Mouse (Mus musculus) MEL (cell line): Measurements from ENCODE around the gene Smoc1. TPM values are rescaled to one million over a fixed set of nuclear protein-coding genes. Genes with fewer than 3 reads are reported as not detected.

Experiments
- DNase-seq: peaks from one replicate; pipeline ENCODE4 v3.0.0; 2011; ENCODE audit warnings: low read depth, low spot score
- H3K27ac ChIP-seq: 2 replicates; pipeline ENCODE4 v1.5.1; 2012; ENCODE audit warnings: low read depth, mild to moderate bottlenecking, control low read depth, low read length, moderate library complexity; ENCODE audit not compliant: control insufficient read depth
- H3K27me3 ChIP-seq, 2 experiments: fragments of 150-350 bp in 1 of 2; sonication (generic) in 1 of 2; 2 replicates each; pipeline ENCODE4 v1.6.1; 2012; ENCODE audit warnings: low read length in 2 of 2, mild to moderate bottlenecking in 2 of 2, improper control_type of control experiment in 1 of 2, moderate library complexity in 1 of 2; ENCODE audit not compliant: insufficient read depth in 2 of 2, control insufficient read depth in 1 of 2
- H3K36me3 ChIP-seq, 2 experiments: 2 replicates each; pipeline ENCODE4 v1.6.1; 2012 to 2014; ENCODE audit warnings: low read length in 2 of 2, improper control_type of control experiment in 1 of 2, inconsistent platforms in 1 of 2, mild to moderate bottlenecking in 1 of 2; ENCODE audit not compliant: insufficient read depth in 2 of 2, control insufficient read depth in 1 of 2
- H3K4me1 ChIP-seq, 2 experiments: fragments of 150-350 bp in 1 of 2; sonication (generic) in 1 of 2; 2 replicates each; pipeline ENCODE4 v1.6.1; 2012; ENCODE audit warnings: low read length in 2 of 2, improper control_type of control experiment in 1 of 2, mild to moderate bottlenecking in 1 of 2; ENCODE audit not compliant: insufficient read depth in 2 of 2, control insufficient read depth in 1 of 2
- H3K4me3 ChIP-seq, 2 experiments: fragments of 150-350 bp in 1 of 2; sonication (generic) in 1 of 2; 2 replicates each; pipeline ENCODE4 v1.5.1; 2012; ENCODE audit warnings: low read depth in 2 of 2, low read length in 2 of 2, mild to moderate bottlenecking in 2 of 2, moderate library complexity in 2 of 2, control low read depth in 1 of 2, improper control_type of control experiment in 1 of 2; ENCODE audit not compliant: control insufficient read depth in 1 of 2, insufficient read depth in 1 of 2
- H3K79me2 ChIP-seq: 2 replicates; pipeline ENCODE4 v1.6.1; 2012; ENCODE audit warnings: mild to moderate bottlenecking, low read length, moderate library complexity; ENCODE audit not compliant: control insufficient read depth, poor library complexity, insufficient read depth
- H3K9ac ChIP-seq: 2 replicates; pipeline ENCODE4 v1.6.1; 2012; ENCODE audit warnings: low read depth, mild to moderate bottlenecking, control low read depth, low read length, moderate library complexity; ENCODE audit not compliant: control insufficient read depth, poor library complexity, severe bottlenecking
- H3K9me3 ChIP-seq: fragments of 150-350 bp; sonication (generic); replicated peaks from 2 replicates; pipeline ENCODE4 v1.6.1; 2012; ENCODE audit warnings: mild to moderate bottlenecking, low read length, improper control_type of control experiment, moderate library complexity; ENCODE audit not compliant: insufficient read depth
- CHD1 ChIP-seq: IDR thresholded peaks from 2 replicates; pipeline ENCODE4 v1.6.1; 2012; ENCODE audit warnings: low read depth, mild to moderate bottlenecking, inconsistent platforms, low read length, improper control_type of control experiment
- CHD2 ChIP-seq: IDR thresholded peaks from 2 replicates; pipeline ENCODE4 v1.6.1; 2011; ENCODE audit warnings: low read length, improper control_type of control experiment
- CTCF ChIP-seq, 3 experiments: IDR thresholded peaks in 2 of 3; conservative IDR thresholded peaks in 1 of 3; 2 replicates each; pipeline ENCODE4 v1.5.1; 2011 to 2012; ENCODE audit warnings: low read length in 3 of 3, low read depth in 2 of 3, mild to moderate bottlenecking in 2 of 3, improper control_type of control experiment in 1 of 3, inconsistent platforms in 1 of 3, mixed read lengths in 1 of 3, moderate library complexity in 1 of 3; ENCODE audit not compliant: control insufficient read depth in 1 of 3, insufficient read depth in 1 of 3, poor library complexity in 1 of 3, severe bottlenecking in 1 of 3
- ELF1 ChIP-seq: IDR thresholded peaks from 2 replicates; pipeline ENCODE4 v1.6.1; 2014; ENCODE audit warnings: low read depth, mild to moderate bottlenecking, inconsistent platforms, low read length, improper control_type of control experiment, moderate library complexity
- KAT2A ChIP-seq: conservative IDR thresholded peaks from 2 replicates; pipeline ENCODE4 v1.6.1; 2012; ENCODE audit warnings: low read depth, low read length, improper control_type of control experiment, inconsistent platforms
- MAX ChIP-seq: IDR thresholded peaks from 2 replicates; pipeline ENCODE4 v1.6.1; 2011; ENCODE audit warnings: low read length, improper control_type of control experiment
- MYB ChIP-seq: IDR thresholded peaks from 2 replicates; pipeline ENCODE4 v1.6.1; 2011; ENCODE audit warnings: mild to moderate bottlenecking, low read depth, low read length, improper control_type of control experiment
- NELFE ChIP-seq: IDR thresholded peaks from 2 replicates; pipeline ENCODE4 v1.6.1; 2011; ENCODE audit warnings: low read depth, low read length, improper control_type of control experiment
- POLR2A ChIP-seq, 2 experiments: IDR thresholded peaks; 2 replicates each; pipeline ENCODE4 v1.6.1; 2011 to 2012; ENCODE audit warnings: low read length in 2 of 2, mild to moderate bottlenecking in 2 of 2, control low read depth in 1 of 2, improper control_type of control experiment in 1 of 2, low read depth in 1 of 2, moderate library complexity in 1 of 2; ENCODE audit not compliant: control insufficient read depth in 1 of 2, insufficient read depth in 1 of 2, poor library complexity in 1 of 2
- POLR2AphosphoS2 ChIP-seq: IDR thresholded peaks from 2 replicates; pipeline ENCODE4 v1.6.1; 2011; ENCODE audit warnings: low read length, improper control_type of control experiment
- RCOR1 ChIP-seq: IDR thresholded peaks from 2 replicates; pipeline ENCODE4 v1.6.1; 2012; ENCODE audit warnings: low read depth, mild to moderate bottlenecking, inconsistent platforms, low read length, improper control_type of control experiment
- TAL1 ChIP-seq: IDR thresholded peaks from 2 replicates; pipeline ENCODE4 v1.6.1; 2012; ENCODE audit warnings: mild to moderate bottlenecking, inconsistent platforms, low read length, moderate library complexity, mixed read lengths
- UBTF ChIP-seq: IDR thresholded peaks from 2 replicates; pipeline ENCODE4 v1.6.1; 2012; ENCODE audit warnings: low read depth, mild to moderate bottlenecking, inconsistent platforms, low read length, improper control_type of control experiment, moderate library complexity, borderline replicate concordance; ENCODE audit not compliant: insufficient read depth
- USF1 ChIP-seq: IDR thresholded peaks from 2 replicates; pipeline ENCODE4 v1.6.1; 2014; ENCODE audit warnings: low read depth, mild to moderate bottlenecking, inconsistent platforms, low read length, improper control_type of control experiment, moderate library complexity
- USF2 ChIP-seq, 2 experiments: IDR thresholded peaks; 2 replicates each; pipeline ENCODE4 v1.6.1; 2011 to 2012; ENCODE audit warnings: improper control_type of control experiment in 2 of 2, low read length in 2 of 2, borderline replicate concordance in 1 of 2, inconsistent platforms in 1 of 2, low read depth in 1 of 2, mild to moderate bottlenecking in 1 of 2; ENCODE audit not compliant: insufficient read depth in 1 of 2
- ZC3H11A ChIP-seq: IDR thresholded peaks from 2 replicates; pipeline ENCODE4 v1.6.1; 2012; ENCODE audit warnings: low read depth, mild to moderate bottlenecking, inconsistent platforms, low read length, improper control_type of control experiment
- ZMIZ1 ChIP-seq: IDR thresholded peaks from 2 replicates; pipeline ENCODE4 v1.6.1; 2012; ENCODE audit warnings: low read depth, mild to moderate bottlenecking, inconsistent platforms, low read length, improper control_type of control experiment, moderate library complexity
- ZNF384 ChIP-seq: IDR thresholded peaks from 2 replicates; pipeline ENCODE4 v1.6.1; 2012; ENCODE audit warnings: low read depth, mild to moderate bottlenecking, inconsistent platforms, low read length, improper control_type of control experiment
- polyA plus RNA-seq, 2 experiments: library from polyadenylated mRNA; stranded (reverse) in 1 of 2; unstranded in 1 of 2; fragments of >175 nt in 1 of 2; fragments of >200 nt in 1 of 2; gene quantifications; 2 replicates each; pipeline versions ENCODE4 v1.2.1 to v1.2.4; 2012; ENCODE audit warnings: low replicate concordance in 2 of 2, low read depth in 1 of 2; ENCODE audit not compliant: insufficient read length in 2 of 2, insufficient read depth in 1 of 2, missing spikeins in 1 of 2
- total RNA-seq: library from RNA; depleted of rRNA; stranded (reverse); fragments of 300-350 nt; gene quantifications from 2 replicates; pipeline ENCODE4 v1.2.3, GENCODE M21; 2012

Smoc1 gene
- total and polyA plus RNA-seq, 3 experiments: 18.8 to 23.3 TPM; not detected in 1

GRCm38 (mm10) chr12:81091641-81092040 lies 65.0 kb downstream of the Smoc1 start:
- H3K36me3 ChIP-seq: no peaks in the 10 kb centered on the region

GRCm38 (mm10) chr12:81092641-81093040 lies 66.0 kb downstream of the Smoc1 start:
- Histone ChIP-seq H3K4me1 (no peaks in the 10 kb centered on the region), H3K9me3 (no peaks in the 10 kb centered on the region), H3K79me2 (no peaks in the 10 kb centered on the region), H3K27me3 (no peaks in the 10 kb centered on the region), H3K36me3 (no peaks in the 10 kb centered on the region), H3K9ac (no peak overlapping the region), H3K4me3 (no peak overlapping the region), H3K27ac (no peak overlapping the region)
- TF ChIP-seq MAX (no peak), KAT2A (no peak), CHD1 (no peak), MYB (no peak), USF2 (IDR thresholded peaks at IDR 0.05; ENCODE audit: borderline replicate concordance in 1 of 2, insufficient read depth in 1 of 2, low read depth in 1 of 2, low read length in 2 of 2) (no peak), NELFE (no peak), TAL1 (no peak), RCOR1 (no peak), USF1 (no peak)
- DNase-seq: no peak

More at GRCm38 (mm10) chr12:81091641-81092040, 65.0 kb downstream of the Smoc1 start:
- H3K9ac ChIP-seq: no peak overlapping the region
- no peak overlapping the region for H3K4me3 ChIP-seq
- no peaks in the 10 kb centered on the region for H3K9me3 ChIP-seq
- H3K27me3 ChIP-seq: no peaks in the 10 kb centered on the region
- TF ChIP-seq MAX (no peak), NELFE (no peak), CTCF (IDR thresholded peaks at IDR 0.05 in 2 of 3, conservative IDR thresholded peaks at IDR 0.05 in 1 of 3; ENCODE audit: control insufficient read depth in 1 of 3, insufficient read depth in 1 of 3, low read depth in 2 of 3, low read length in 3 of 3, poor library complexity in 1 of 3, severe bottlenecking in 1 of 3) (no peak), ZMIZ1 (no peak), ELF1 (no peak), POLR2A (IDR thresholded peaks at IDR 0.05; ENCODE audit: control insufficient read depth in 1 of 2, insufficient read depth in 1 of 2, low read depth in 1 of 2, low read length in 2 of 2, poor library complexity in 1 of 2) (no peak), CHD1 (no peak), CHD2 (no peak), RCOR1 (no peak), ZNF384 (no peak), UBTF (no peak), POLR2AphosphoS2 (no peak), ZC3H11A (no peak)
- no peaks in the 10 kb centered on the region for H3K79me2 ChIP-seq
- no peak overlapping the region for H3K27ac ChIP-seq
- H3K4me1 ChIP-seq: no peaks in the 10 kb centered on the region
- DNase-seq: no peak
